Mouse (Mus musculus): ENCODE measurements around the gene C8a. TPM values are rescaled to one million over a fixed set of nuclear protein-coding genes. Genes with fewer than 3 reads are reported as not detected.

C8a gene
- polyA plus RNA-seq, 1 experiment from 2014 or later = not detected

DNA sequence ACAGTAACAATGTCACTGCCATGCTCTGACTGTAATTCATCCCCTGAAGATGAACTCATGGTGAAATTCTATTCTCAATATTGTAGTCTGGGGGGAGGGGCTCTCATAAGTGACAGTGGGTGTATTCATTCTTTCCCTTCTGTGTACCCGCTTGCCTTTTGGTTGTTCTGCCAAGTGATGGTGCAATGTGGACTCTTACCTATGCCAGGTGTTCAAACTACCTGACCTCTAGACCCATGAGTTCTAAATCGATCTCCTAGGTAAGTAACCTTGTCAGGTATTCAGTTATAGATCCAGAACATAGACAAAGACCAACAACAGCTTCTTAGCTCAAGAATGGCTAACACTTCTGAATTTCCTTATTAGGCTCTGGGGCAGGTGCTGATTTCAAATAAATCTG lies 37.9 kb downstream of the C8a start:
- no peak overlapping the region for H3K4me3 ChIP-seq
- no peak for ATAC-seq (replicated peaks; ENCODE audit: insufficient number of reproducible peaks, insufficient read depth, low FRiP score, low read depth)
- WGBS = 77% methylated on average over 2 of the region's 2 CpGs
- no peak overlapping the region for H3K27ac ChIP-seq
- no peak overlapping the region for H3K4me2 ChIP-seq
- no peaks in the 10 kb centered on the region for H3K9me3 ChIP-seq (replicated peaks)
- H3K27me3 ChIP-seq = no peaks in the 10 kb centered on the region
- H3K36me3 ChIP-seq = no peaks in the 10 kb centered on the region
- no peak overlapping the region for H3K9ac ChIP-seq
- no peaks in the 10 kb centered on the region for H3K4me1 ChIP-seq (replicated peaks)

- H3K4me3 ChIP-seq = no peak overlapping the region
- H3K4me1 ChIP-seq (replicated peaks) = no peaks in the 10 kb centered on the region
- H3K4me2 ChIP-seq = no peak overlapping the region
- no peak overlapping the region for H3K27ac ChIP-seq
- 57% methylated on average over 5 of the region's 5 CpGs for WGBS
- H3K27me3 ChIP-seq = no peaks in the 10 kb centered on the region
- ATAC-seq (replicated peaks; ENCODE audit: insufficient number of reproducible peaks, insufficient read depth, low FRiP score, low read depth) = no peak
- no peaks in the 10 kb centered on the region for H3K36me3 ChIP-seq
- H3K9me3 ChIP-seq (replicated peaks) = no peaks in the 10 kb centered on the region
- no peak overlapping the region for H3K9ac ChIP-seq
Observed at GRCm38 (mm10) chr4:104835096-104835495, 41.1 kb downstream of the C8a start.

DNA sequence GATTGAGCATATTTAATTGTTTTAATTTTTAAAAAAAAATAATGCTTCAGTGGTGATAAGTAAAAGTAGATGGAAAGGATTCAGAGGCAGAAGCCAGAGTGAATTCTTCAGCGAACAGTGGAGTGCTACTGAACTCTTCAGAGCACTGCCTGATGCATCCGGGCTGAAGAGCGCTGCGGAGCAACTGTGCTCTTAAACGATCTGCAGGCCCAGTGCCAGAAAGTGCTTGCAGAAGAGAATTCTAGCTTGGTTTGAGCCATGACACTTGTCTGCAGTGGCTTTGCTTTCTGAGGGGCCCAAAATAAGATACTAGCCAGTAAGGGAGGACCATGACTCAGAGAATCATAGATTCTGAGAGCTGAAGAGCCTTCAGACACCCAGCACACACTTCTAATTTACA lies 47.3 kb downstream of the C8a start:
- H3K27me3 ChIP-seq = no peaks in the 10 kb centered on the region
- no peak for ATAC-seq (replicated peaks; ENCODE audit: insufficient number of reproducible peaks, insufficient read depth, low FRiP score, low read depth)
- H3K9me3 ChIP-seq (replicated peaks) = no peaks in the 10 kb centered on the region
- WGBS = 63% methylated on average over 5 of the region's 5 CpGs
- no peak overlapping the region for H3K9ac ChIP-seq
- no peaks in the 10 kb centered on the region for H3K4me1 ChIP-seq (replicated peaks)
- no peak overlapping the region for H3K27ac ChIP-seq
- H3K4me2 ChIP-seq = no peak overlapping the region
- no peaks in the 10 kb centered on the region for H3K36me3 ChIP-seq
- no peak overlapping the region for H3K4me3 ChIP-seq

- no peak for ATAC-seq (replicated peaks; ENCODE audit: insufficient number of reproducible peaks, insufficient read depth, low FRiP score, low read depth)
- no peaks in the 10 kb centered on the region for H3K27me3 ChIP-seq
- H3K9ac ChIP-seq = no peak overlapping the region
- H3K4me2 ChIP-seq = no peak overlapping the region
- 69% methylated on average over 7 of the region's 7 CpGs for WGBS
- no peak overlapping the region for H3K27ac ChIP-seq
- H3K4me1 ChIP-seq (replicated peaks) = no peaks in the 10 kb centered on the region
- no peaks in the 10 kb centered on the region for H3K36me3 ChIP-seq
- H3K4me3 ChIP-seq = no peak overlapping the region
- no peaks in the 10 kb centered on the region for H3K9me3 ChIP-seq (replicated peaks)
Observed at GRCm38 (mm10) chr4:104824381-104825077, 51.7 kb downstream of the C8a start.

DNA sequence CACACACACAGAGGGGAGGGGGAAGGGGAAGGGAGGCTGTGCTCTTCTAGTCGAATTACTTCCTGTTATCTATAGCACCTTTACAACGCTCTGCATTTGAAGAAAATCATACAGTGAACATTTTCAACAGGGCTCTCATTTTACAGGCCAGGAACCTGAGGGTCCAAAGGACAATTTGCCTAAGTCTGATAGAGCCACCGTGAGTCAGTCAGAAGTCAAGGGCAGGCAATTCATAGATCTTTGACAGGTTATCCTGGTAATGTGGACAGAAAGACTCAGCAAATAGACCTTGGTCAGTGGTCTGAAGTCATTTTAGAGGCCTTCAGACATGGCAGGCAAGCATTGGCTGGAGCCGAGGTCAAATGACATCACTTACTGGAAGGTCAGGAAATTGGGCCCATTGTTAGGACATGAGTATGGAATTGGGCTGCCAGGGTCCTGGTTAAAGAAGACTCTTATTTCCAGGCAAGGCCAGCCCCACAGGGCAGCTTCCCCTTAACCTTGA lies 52.5 kb downstream of the C8a start:
- no peaks in the 10 kb centered on the region for H3K9me3 ChIP-seq (replicated peaks)
- no peaks in the 10 kb centered on the region for H3K27me3 ChIP-seq
- WGBS = 66% methylated on average over 4 of the region's 4 CpGs
- no peak overlapping the region for H3K4me3 ChIP-seq
- H3K27ac ChIP-seq = no peak overlapping the region
- H3K4me2 ChIP-seq = no peak overlapping the region
- H3K4me1 ChIP-seq (replicated peaks) = no peaks in the 10 kb centered on the region
- no peak overlapping the region for H3K9ac ChIP-seq
- ATAC-seq (replicated peaks; ENCODE audit: insufficient number of reproducible peaks, insufficient read depth, low FRiP score, low read depth) = no peak
- no peaks in the 10 kb centered on the region for H3K36me3 ChIP-seq

DNA sequence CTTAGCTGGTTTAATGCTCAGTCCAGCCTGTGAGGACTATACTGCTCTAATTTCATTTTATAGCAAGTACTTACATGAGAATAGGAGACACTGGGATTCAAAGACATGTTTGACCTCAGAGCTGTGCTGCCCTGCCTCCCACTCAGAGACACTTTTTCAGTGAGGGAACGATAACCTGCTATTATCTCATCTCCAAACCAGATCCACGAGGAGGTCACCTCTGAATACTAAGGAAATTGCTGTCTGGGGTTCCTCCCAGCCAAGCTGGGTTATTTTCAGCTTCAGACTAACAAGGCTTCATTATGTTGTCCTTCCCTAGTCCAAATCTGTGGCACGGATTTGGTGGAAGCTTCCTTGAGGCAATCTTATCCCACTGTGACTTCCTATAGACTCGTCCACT lies 56.3 kb downstream of the C8a start:
- no peak for ATAC-seq (replicated peaks; ENCODE audit: insufficient number of reproducible peaks, insufficient read depth, low FRiP score, low read depth)
- H3K27me3 ChIP-seq = no peaks in the 10 kb centered on the region
- no peak overlapping the region for H3K9ac ChIP-seq
- no peak overlapping the region for H3K4me2 ChIP-seq
- H3K36me3 ChIP-seq = no peaks in the 10 kb centered on the region
- H3K9me3 ChIP-seq (replicated peaks) = no peaks in the 10 kb centered on the region
- H3K4me1 ChIP-seq (replicated peaks) = no peaks in the 10 kb centered on the region
- no peak overlapping the region for H3K4me3 ChIP-seq
- WGBS = 32% methylated on average over 4 of the region's 4 CpGs
- no peak overlapping the region for H3K27ac ChIP-seq

DNA sequence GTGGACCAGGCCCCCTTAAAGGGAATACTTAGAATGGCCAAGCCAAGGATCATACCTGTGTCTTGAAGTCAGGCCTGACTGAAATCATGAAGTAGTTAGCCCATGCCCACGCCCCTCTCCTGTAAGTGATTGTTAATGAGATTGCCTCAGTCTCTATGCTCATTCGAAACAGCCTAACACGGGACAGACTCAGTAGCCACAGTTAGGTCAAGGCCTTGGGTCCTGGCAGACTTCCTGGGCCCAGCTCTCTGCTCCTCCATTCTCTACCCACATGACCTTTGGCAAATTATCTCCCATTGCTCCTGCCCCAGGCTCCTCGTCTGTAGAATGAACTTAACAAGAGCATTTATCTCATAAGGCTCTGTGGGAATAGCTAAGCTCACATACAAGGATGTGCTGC lies 57.2 kb downstream of the C8a start:
- H3K36me3 ChIP-seq = no peaks in the 10 kb centered on the region
- 50% methylated on average over 4 of the region's 4 CpGs for WGBS
- H3K4me2 ChIP-seq = no peak overlapping the region
- no peaks in the 10 kb centered on the region for H3K4me1 ChIP-seq (replicated peaks)
- no peaks in the 10 kb centered on the region for H3K9me3 ChIP-seq (replicated peaks)
- no peak for ATAC-seq (replicated peaks; ENCODE audit: insufficient number of reproducible peaks, insufficient read depth, low FRiP score, low read depth)
- H3K4me3 ChIP-seq = no peak overlapping the region
- no peak overlapping the region for H3K9ac ChIP-seq
- no peak overlapping the region for H3K27ac ChIP-seq
- no peaks in the 10 kb centered on the region for H3K27me3 ChIP-seq

DNA sequence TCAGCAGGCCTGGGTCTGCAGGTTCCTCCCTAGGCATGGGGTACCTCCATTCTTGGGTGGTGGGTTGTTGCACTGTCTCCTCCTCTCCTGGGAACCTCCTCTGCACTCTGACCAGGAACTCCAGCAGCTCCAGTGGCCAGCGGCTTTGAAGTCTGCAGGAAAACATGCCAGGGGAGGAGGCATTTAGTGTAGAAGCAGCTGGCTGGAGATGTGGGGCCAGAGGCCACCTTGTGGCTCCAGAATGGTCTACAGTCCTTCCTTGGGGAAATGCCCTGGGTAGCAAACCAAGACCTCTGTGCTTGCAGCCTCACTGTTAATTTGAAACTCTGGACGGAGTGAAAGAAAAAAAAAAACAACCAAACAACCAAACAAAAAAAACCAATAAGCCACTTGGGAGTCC lies 58.7 kb downstream of the C8a start:
- WGBS = 24% methylated on average over 2 of the region's 2 CpGs
- H3K4me1 ChIP-seq (replicated peaks) = no peaks in the 10 kb centered on the region

GRCm38 (mm10) chr4:104816519-104817232 lies 59.5 kb downstream of the C8a start:
- no peak overlapping the region for H3K4me3 ChIP-seq
- H3K27ac ChIP-seq = no peak overlapping the region
- ATAC-seq (replicated peaks; ENCODE audit: insufficient number of reproducible peaks, insufficient read depth, low FRiP score, low read depth) = no peak
- 79% methylated on average over 4 of the region's 4 CpGs for WGBS
- H3K4me2 ChIP-seq = no peak overlapping the region
- no peaks in the 10 kb centered on the region for H3K4me1 ChIP-seq (replicated peaks)
- H3K27me3 ChIP-seq = no peaks in the 10 kb centered on the region
- no peaks in the 10 kb centered on the region for H3K36me3 ChIP-seq
- H3K9ac ChIP-seq = no peak overlapping the region
- no peaks in the 10 kb centered on the region for H3K9me3 ChIP-seq (replicated peaks)

More for the DNA sequence above, 58.7 kb downstream of the C8a start:
- no peaks in the 10 kb centered on the region for H3K27me3 ChIP-seq
- ATAC-seq (replicated peaks; ENCODE audit: insufficient number of reproducible peaks, insufficient read depth, low FRiP score, low read depth) = no peak
- no peak overlapping the region for H3K4me3 ChIP-seq
- H3K9ac ChIP-seq = no peak overlapping the region
- no peak overlapping the region for H3K27ac ChIP-seq
- H3K4me2 ChIP-seq = no peak overlapping the region
- H3K36me3 ChIP-seq = no peaks in the 10 kb centered on the region
- H3K9me3 ChIP-seq (replicated peaks) = no peaks in the 10 kb centered on the region

DNA sequence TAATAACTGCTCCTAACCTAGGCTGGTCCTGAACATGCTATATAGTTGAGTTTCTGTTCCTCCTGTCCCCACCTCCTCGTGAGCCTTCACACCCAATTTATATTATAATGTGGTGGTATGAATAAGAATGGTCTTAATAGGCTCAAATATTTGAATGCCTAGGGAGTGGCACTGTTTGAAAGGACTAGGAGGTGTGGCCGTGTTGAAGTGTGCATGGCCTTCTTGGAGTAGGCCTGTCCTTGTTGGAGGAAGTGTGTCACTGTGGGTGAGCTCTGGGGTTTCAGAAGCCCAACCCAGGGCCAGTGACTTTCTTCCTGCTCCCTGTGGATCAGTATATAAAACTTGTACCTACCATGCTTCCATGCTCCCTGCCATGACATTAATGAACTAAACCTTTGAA lies 62.6 kb downstream of the C8a start:
- no peak for ATAC-seq (replicated peaks; ENCODE audit: insufficient number of reproducible peaks, insufficient read depth, low FRiP score, low read depth)
- H3K9me3 ChIP-seq (replicated peaks) = no peaks in the 10 kb centered on the region
- H3K9ac ChIP-seq = no peak overlapping the region
- no peaks in the 10 kb centered on the region for H3K27me3 ChIP-seq
- H3K27ac ChIP-seq = no peak overlapping the region
- H3K4me3 ChIP-seq = no peak overlapping the region
- no peak overlapping the region for H3K4me2 ChIP-seq
- no peaks in the 10 kb centered on the region for H3K36me3 ChIP-seq
- H3K4me1 ChIP-seq (replicated peaks) = no peaks in the 10 kb centered on the region
- WGBS = 71% methylated on average over 2 of the region's 2 CpGs

- H3K9ac ChIP-seq = no peak overlapping the region
- H3K9me3 ChIP-seq (replicated peaks) = no peaks in the 10 kb centered on the region
- H3K27me3 ChIP-seq = no peaks in the 10 kb centered on the region
- no peak overlapping the region for H3K4me2 ChIP-seq
- WGBS = 59% methylated on average over 10 of the region's 10 CpGs
- ATAC-seq (replicated peaks; ENCODE audit: insufficient number of reproducible peaks, insufficient read depth, low FRiP score, low read depth) = no peak
- H3K4me1 ChIP-seq (replicated peaks) = no peaks in the 10 kb centered on the region
- H3K27ac ChIP-seq = no peak overlapping the region
- H3K36me3 ChIP-seq = no peaks in the 10 kb centered on the region
- no peak overlapping the region for H3K4me3 ChIP-seq
Observed at GRCm38 (mm10) chr4:104810710-104811286, 65.4 kb downstream of the C8a start.

Measured in heart, embryonic 15.5 days (tissue).